Mouse (Mus musculus): ENCODE data around the gene Dnajc12.
"Not testable (repeated sequence)": the region's sequence is repeated elsewhere in the genome, so short reads cannot be mapped to it uniquely, and the experiment has no call there.

The Dnajc12 gene

GRCm38 (mm10) chr10:63386444-63386843 is 4.2 kb downstream of the Dnajc12 start:
- peak; percentile 77 to 85 for DNase-seq (ENCODE audit: low spot score in 2 of 2)

GRCm38 (mm10) chr10:63386991-63387390 is 4.7 kb downstream of the Dnajc12 start:
- DNase-seq (ENCODE audit: low spot score in 2 of 2): no peak

GRCm38 (mm10) chr10:63388948-63389347 is 6.7 kb downstream of the Dnajc12 start:
- DNase-seq (ENCODE audit: low spot score in 2 of 2): no peak

DNA sequence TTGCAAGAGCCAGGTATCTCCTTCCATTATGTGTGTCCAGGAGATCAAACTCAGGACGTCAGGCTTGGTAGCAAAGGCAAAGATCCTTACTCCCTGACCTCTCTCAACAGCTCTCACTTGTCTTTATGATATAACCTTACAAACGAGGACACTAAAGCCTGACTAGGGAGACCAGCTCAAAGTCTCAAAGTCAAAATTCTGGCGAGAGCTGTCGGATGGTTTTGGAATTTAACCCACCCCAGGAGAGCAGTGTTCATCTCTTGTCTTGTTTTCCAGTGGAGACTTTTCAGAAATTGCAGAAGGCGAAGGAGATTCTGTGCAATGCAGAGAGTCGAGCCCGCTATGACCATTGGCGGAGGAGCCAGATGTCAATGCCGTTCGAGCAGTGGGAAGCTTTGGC is 14.7 kb downstream of the Dnajc12 start:
- no peak for DNase-seq (ENCODE audit: low spot score in 2 of 2)

GRCm38 (mm10) chr10:63402731-63403504 is 20.7 kb downstream of the Dnajc12 start:
- no peak for DNase-seq (ENCODE audit: low spot score in 2 of 2)

DNA sequence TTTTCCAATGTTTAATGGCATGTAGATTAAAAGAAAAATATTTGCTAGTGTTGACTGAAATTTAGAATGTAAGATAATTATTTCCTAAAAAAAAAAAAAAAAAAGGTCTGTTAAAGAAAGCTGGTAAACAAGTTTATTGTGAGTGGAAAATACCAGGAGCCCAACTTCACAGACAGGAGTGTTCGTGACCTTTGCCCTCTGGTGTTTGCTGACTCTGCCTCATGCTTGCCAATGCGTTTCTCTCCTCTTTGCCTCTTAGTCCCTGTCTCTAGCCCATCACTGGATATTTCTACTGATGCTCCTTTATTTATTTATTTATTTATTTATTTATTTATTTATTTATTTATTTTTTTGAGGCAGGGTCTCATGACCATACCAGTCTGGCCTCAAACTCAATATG is 21.4 kb downstream of the Dnajc12 start:
- DNase-seq (ENCODE audit: low spot score in 2 of 2): no peak

- DNase-seq (ENCODE audit: low spot score in 2 of 2): no peak
Observed at GRCm38 (mm10) chr10:63410162-63410956, 28.1 kb downstream of the Dnajc12 start.

DNA sequence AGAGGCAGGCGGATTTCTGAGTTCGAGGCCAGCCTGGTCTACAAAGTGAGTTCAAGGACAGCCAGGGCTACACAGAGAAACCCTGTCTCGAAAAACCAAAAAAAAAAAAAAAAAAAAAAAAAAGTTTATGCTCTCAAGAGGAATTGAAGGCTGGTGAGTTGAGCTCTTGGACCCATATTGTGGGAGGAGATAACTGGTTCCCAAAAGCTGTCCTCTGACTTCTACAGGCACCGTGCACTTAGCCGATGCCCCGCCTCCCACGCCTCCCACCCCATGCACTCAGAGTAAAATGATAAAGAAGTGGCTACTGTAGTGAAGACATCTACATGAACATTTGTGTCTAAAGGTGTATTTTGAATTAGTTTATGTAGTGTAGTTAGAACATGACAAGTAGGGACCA is 29.4 kb downstream of the Dnajc12 start:
- DNase-seq (ENCODE audit: low spot score in 2 of 2): not testable (repeated sequence)

DNA sequence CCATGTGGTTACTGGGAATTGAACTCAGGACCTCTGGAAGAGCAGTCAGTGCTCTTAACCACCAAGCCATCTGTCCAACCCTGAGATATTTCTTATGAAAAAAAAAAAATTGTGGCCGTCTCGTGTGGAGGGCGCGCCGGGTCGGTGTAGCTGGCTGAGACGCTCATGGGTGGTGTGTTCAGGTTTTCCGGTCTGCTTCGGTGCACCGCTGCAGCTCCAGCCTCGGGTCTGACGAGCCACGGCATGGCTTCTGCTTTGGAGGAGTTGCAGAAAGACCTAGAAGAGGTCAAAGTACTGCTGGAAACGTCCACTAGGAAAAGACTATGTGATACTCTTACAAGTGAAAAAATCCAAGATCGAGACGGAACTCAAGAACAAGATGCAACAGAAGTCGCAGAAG is 30.5 kb downstream of the Dnajc12 start:
- no peak for DNase-seq (ENCODE audit: low spot score in 2 of 2)

DNA sequence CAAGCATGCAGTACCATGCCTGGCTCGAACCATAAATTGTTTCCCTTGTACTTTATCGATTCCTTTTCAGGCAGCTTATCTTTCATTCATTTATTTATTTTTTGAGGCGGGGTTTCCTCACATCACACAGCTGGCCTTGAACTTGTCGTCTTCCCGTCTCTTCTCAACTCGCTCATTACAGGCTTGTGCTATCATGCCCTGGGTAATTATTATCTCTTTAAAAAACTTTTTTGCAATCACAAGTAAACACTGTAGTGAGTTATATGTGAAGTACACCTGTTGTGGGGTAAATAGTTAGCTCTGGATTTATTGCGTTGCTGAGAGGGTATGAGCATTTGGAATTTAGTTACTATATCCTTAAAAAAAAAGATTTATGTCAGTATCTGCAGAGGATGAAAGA is 33.0 kb downstream of the Dnajc12 start:
- no peak for DNase-seq (ENCODE audit: low spot score in 2 of 2)

DNA sequence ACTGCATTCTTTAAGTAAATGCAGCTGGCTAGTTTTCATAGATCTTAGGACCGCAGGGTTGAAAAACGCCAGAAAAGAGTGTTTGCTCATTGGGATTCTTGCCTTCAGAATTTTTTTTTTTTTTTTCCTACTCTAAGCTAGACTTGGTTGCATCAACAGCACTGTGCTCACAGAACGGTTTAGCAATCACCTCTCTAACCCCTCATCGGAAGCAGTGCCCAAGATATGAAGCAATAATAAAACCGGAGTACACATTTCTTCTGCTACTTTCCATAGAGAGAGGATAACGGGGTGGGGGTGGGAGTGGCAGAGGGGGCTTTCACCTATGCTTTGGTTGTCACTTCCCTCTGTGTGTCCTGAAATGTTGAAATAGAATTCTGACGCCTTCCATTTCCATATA is 33.6 kb downstream of the Dnajc12 start:
- no peak for DNase-seq (ENCODE audit: low spot score in 2 of 2)

DNA sequence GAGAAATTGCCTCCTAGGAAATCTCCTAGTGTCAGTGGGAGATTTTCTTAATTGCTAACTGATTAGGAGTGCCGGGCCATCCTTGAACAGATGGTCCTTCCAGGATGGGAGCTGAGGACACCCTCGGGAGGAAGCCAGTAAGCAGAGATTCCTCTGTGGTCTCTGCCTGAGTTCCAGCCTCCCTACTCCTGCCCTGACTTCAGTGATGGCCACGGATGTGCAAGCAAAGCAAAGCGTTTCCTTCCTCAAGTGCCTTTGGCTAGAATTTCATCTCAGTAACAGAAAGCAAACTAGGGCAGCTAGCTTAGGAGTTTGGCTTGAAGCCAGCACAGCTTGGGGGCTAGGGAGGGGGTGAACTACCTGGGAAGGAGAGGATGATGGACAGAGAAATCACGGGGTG is 34.8 kb downstream of the Dnajc12 start:
- DNase-seq (ENCODE audit: low spot score in 2 of 2): no peak

GRCm38 (mm10) chr10:63421739-63422735 is 39.8 kb downstream of the Dnajc12 start, which contains the start of gene Gm7075:
Gene Gm7075, minus strand, starts transcription at chr10:63421789.
- no peak for DNase-seq (ENCODE audit: low spot score in 2 of 2)

GRCm38 (mm10) chr10:63422736-63422992 is 40.4 kb downstream of the Dnajc12 start:
- DNase-seq (ENCODE audit: low spot score in 2 of 2): no peak

DNA sequence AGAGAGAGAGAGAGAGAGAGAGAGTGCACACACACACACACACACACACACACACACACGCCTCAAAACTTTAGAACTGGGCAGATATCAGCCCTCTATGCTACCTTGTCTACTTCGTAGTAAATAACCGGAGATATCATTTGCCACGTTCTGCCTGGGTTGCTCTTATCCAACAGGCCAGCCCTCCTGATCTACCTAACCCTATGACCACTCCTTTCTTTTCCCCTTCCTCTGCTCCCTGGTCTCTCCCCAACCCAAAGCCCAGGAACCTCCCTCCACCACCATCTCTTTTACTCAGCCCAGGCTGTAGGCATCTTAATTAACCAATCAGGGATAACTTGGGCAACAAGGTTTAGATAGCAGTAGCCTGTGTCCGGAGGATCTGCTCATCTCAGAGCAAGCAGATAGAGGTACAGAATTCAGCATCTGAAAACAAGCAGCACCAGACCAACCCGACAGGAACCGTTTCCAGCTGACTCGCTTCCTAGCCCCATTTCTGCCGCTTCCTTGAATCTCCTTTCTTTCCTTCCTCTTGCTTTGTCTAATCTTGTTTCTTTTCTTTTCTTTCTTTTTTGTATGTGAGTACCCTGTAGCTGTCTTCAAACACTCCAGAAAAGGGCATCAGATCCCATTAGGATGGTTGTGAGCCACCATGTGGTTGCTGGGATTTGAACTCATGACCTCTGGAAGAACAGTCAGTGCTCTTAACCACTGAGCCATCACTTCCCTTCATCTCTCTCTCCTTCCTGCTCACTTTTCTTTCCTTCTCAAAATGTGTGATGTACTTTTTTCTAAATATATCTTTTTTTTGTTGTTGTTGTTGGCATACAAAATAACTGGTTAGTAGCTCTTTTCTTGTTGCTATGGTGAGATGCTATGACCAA is 41.6 kb downstream of the Dnajc12 start:
- DNase-seq (ENCODE audit: low spot score in 2 of 2): no peak

GRCm38 (mm10) chr10:63424475-63424814 is 42.2 kb downstream of the Dnajc12 start:
- DNase-seq (ENCODE audit: low spot score in 2 of 2): no peak

GRCm38 (mm10) chr10:63427146-63427545 is 44.9 kb downstream of the Dnajc12 start:
- no peak for DNase-seq (ENCODE audit: low spot score in 2 of 2)

- peak in 1 of 2 experiments; percentile 31 for DNase-seq (ENCODE audit: low spot score in 2 of 2)
Observed at GRCm38 (mm10) chr10:63428243-63429022, 46.2 kb downstream of the Dnajc12 start.

DNA sequence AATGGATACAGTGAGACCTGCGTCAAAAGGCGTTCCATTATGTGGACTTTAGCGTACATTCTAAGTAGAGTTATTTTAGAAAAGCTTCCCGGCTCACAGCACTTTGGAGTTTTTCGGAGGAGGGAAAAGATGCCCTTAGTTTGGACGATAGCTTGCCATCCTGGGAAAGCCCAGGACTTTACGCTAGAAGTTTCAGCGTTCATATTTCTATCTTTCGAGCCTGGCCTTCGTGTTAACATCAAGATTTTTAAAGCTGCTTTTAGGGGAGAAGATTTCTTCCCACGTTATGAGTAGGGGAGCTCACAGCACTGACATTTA is 46.7 kb downstream of the Dnajc12 start:
- no peak for DNase-seq (ENCODE audit: low spot score in 2 of 2)

GRCm38 (mm10) chr10:63429380-63429779 is 47.1 kb downstream of the Dnajc12 start:
- peak; percentile 96 to 99 for DNase-seq (ENCODE audit: low spot score in 2 of 2)
